Mouse (Mus musculus) bone marrow, adult 2 months (tissue): ENCODE data around the gene Ptprs.

ENCODE experiments used
- CTCF ChIP-seq: fragments of 200-500 bp; IDR thresholded peaks from 2 replicates; pipeline ENCODE4 v1.5.1; 2011; ENCODE audit warnings: low read length, control low read depth; ENCODE audit not compliant: control insufficient read depth, insufficient read depth
- POLR2A ChIP-seq: fragments of 200-500 bp; IDR thresholded peaks from 2 replicates; pipeline ENCODE4 v1.6.1; 2011; ENCODE audit warnings: low read depth, mild to moderate bottlenecking, control low read depth, low read length, borderline replicate concordance; ENCODE audit not compliant: control insufficient read depth

DNA sequence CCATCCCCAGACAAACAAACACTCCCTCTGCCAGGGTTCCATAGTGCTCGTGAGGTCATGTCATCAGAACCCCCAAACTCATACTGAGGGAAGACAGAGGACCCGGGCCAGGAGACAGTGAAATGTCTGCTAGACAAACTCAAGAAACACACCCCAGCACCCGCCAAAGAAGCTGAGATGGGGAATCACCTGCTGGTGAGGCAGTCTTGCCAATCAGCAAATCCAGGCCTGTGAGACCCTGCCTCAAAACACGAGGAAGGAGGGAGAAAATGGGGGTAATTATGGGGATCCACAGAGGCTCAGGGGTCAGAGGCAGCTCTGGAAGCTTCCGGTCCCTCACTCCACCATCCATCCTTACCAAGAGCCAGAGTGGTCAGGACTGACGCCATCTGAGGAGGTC is 9.5 kb downstream of the Ptprs start:
- no peak for TF ChIP-seq POLR2A
- no peak for TF ChIP-seq CTCF
